Mouse (Mus musculus) limb, embryonic 10.5 days (tissue): ENCODE results near the gene Far2. TPM values are rescaled to one million over a fixed set of nuclear protein-coding genes. Genes with fewer than 3 reads are reported as not detected.
"Not testable (repeated sequence)": the region's sequence is repeated elsewhere in the genome, so short reads cannot be mapped to it uniquely, and the experiment has no call there.

Experiments used
- DNase-seq: peaks from one replicate; pipeline ENCODE4 v3.0.0-alpha.2; 2017; ENCODE audit warnings: low spot score
- H3K27ac ChIP-seq: fragments of 300-500 bp; sonication (generic); 2 replicates; pipeline ENCODE4 v1.5.1; 2016; ENCODE audit warnings: mild to moderate bottlenecking
- H3K27me3 ChIP-seq: fragments of 300-500 bp; sonication (generic); 2 replicates; pipeline ENCODE4 v1.6.1; 2016; ENCODE audit warnings: low read depth, mild to moderate bottlenecking; ENCODE audit not compliant: poor library complexity, severe bottlenecking
- H3K36me3 ChIP-seq: fragments of 300-500 bp; sonication (generic); 2 replicates; pipeline ENCODE4 v1.6.1; 2016; ENCODE audit warnings: mild to moderate bottlenecking, moderate library complexity
- H3K4me1 ChIP-seq: fragments of 300-500 bp; sonication (generic); 2 replicates; pipeline ENCODE4 v1.6.1; 2016
- H3K4me3 ChIP-seq: fragments of 300-500 bp; sonication (generic); 2 replicates; pipeline ENCODE4 v1.5.1; 2016; ENCODE audit warnings: mild to moderate bottlenecking, moderate library complexity
- H3K9me3 ChIP-seq: fragments of 300-500 bp; sonication (generic); replicated peaks from 2 replicates; pipeline ENCODE4 v1.6.1; 2016; ENCODE audit warnings: mild to moderate bottlenecking
- WGBS: fragments of 180-500 bp; shearing (Covaris S2); methylation state at CpG from one replicate; pipeline ENCODE4 v1.1.7; 2016; 5-methylcytosine and 5-hydroxymethylcytosine counted together
- polyA plus RNA-seq: library from polyadenylated mRNA; unstranded; fragments of >200 nt; fragmentation: Nextera tagmentation; extraction: Ambion mirVana; gene quantifications from 2 replicates; pipeline ENCODE4 v1.2.1, GENCODE M21; 2016

Far2 gene
- polyA plus RNA-seq, 1 experiment from 2014 or later, result 1.6 TPM

DNA sequence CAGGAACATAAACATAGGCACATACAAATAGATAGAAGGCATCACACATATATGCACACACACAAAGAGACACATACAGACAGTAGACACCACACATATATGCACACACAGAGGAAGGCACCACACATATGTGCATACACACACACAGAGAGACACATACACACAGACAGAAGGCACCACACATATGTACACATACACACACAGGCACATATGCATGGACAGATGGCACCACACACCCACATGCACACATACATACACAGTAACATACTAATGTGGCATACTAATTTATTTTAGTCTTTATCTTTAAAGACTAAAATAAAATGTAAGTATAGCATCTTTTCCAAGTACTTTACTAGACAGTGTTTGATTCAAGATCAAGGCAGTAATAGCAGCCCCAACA lies 86.5 kb downstream of the Far2 start:
- H3K27ac ChIP-seq, result no peak overlapping the region
- H3K4me1 ChIP-seq, result no peaks in the 10 kb centered on the region
- no peak for DNase-seq
- H3K4me3 ChIP-seq, result no peak overlapping the region
- no peaks in the 10 kb centered on the region for H3K36me3 ChIP-seq
- no peaks in the 10 kb centered on the region for H3K9me3 ChIP-seq
- no peaks in the 10 kb centered on the region for H3K27me3 ChIP-seq

DNA sequence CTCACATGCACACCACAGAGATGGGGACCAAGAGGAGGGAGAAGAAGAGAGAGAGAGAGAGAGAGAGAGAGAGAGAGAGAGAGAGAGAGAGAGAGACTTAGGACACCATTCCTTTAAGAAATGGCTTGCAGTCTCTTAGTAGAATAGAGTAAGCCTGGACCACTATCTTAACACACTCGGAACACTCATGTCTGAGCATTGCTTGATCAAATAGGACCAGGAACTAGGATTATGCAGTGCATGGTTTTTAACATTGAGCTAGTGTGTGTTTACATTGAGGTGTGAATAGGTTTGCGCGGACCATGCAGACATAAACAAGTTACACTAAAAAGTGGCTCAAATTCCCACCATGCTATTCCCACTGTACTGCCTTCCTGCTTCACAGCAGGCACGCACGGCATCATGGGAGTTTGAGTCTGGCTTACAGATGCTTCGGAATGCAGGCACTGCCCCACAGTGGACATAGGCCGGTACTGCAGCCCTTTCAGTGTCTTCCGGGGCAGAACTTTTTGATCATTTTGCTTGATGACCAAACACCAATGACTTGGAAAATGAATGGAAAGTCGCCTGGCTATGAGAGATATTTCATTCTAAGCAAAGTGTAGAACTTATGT lies 88.8 kb downstream of the Far2 start:
- Histone ChIP-seq H3K36me3 (no peaks in the 10 kb centered on the region), H3K9me3 (no peaks in the 10 kb centered on the region), H3K4me3 (no peak overlapping the region), H3K4me1 (no peaks in the 10 kb centered on the region), H3K27me3 (no peaks in the 10 kb centered on the region), H3K27ac (no peak overlapping the region)
- peak; percentile 80 for DNase-seq
- WGBS, result 33% methylated on average over 9 of the region's 9 CpGs

GRCm38 (mm10) chr6:148139288-148139995 lies 92.4 kb downstream of the Far2 start:
- Histone ChIP-seq H3K36me3 (no peaks in the 10 kb centered on the region), H3K27me3 (no peaks in the 10 kb centered on the region), H3K4me3 (no peak overlapping the region), H3K9me3 (no peaks in the 10 kb centered on the region), H3K4me1 (no peaks in the 10 kb centered on the region), H3K27ac (no peak overlapping the region)
- WGBS, result 88% methylated on average over 6 of the region's 6 CpGs
- no peak for DNase-seq

GRCm38 (mm10) chr6:148141874-148142273 lies 94.8 kb downstream of the Far2 start:
- Histone ChIP-seq H3K36me3 (no peaks in the 10 kb centered on the region), H3K27me3 (no peaks in the 10 kb centered on the region), H3K4me3 (no peak overlapping the region), H3K27ac (no peak overlapping the region), H3K9me3 (no peaks in the 10 kb centered on the region), H3K4me1 (no peaks in the 10 kb centered on the region)
- WGBS, result 79% methylated on average over 5 of the region's 5 CpGs
- DNase-seq, result no peak

GRCm38 (mm10) chr6:148142421-148142820 lies 95.4 kb downstream of the Far2 start:
- Histone ChIP-seq H3K27ac (no peak overlapping the region), H3K4me3 (no peak overlapping the region), H3K36me3 (no peaks in the 10 kb centered on the region), H3K27me3 (no peaks in the 10 kb centered on the region), H3K4me1 (no peaks in the 10 kb centered on the region), H3K9me3 (no peaks in the 10 kb centered on the region)
- 96% methylated on average over 1 of the region's 1 CpGs for WGBS
- no peak for DNase-seq

DNA sequence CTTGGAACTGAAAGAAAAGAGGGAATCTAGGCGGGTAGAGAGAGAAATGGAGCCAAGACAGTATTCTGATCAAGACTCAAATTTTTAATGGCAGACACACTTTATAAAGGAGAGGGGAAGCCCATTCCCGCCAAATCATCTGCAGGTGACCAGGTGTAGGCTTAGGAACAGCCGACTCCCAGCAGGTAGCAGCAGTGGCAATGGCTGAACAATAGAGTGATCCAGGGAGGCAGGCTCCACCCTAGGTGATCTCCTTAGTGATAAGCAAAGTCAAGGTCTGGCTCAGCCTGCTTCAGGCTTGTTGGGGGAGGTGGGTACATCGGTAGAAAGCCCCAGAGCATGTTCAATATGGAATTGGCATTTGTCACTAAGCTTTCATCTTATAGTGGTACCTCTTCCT lies 105.2 kb downstream of the Far2 start:
- H3K9me3 ChIP-seq, H3K36me3 ChIP-seq, DNase-seq, H3K4me1 ChIP-seq, H3K27ac ChIP-seq, H3K27me3 ChIP-seq, H3K4me3 ChIP-seq: not testable (repeated sequence)
- 68% methylated on average over 4 of the region's 4 CpGs for WGBS

GRCm38 (mm10) chr6:148172904-148173303 lies 125.8 kb downstream of the Far2 start:
- Histone ChIP-seq H3K36me3 (no peaks in the 10 kb centered on the region), H3K9me3 (0 out of 2 replicates have a peak, but pooled peaks cover 2% of the 10 kb centered on the region), H3K4me1 (no peaks in the 10 kb centered on the region), H3K4me3 (no peak overlapping the region), H3K27me3 (no peaks in the 10 kb centered on the region), H3K27ac (no peak overlapping the region)
- no peak for DNase-seq
- 95% methylated on average over 3 of the region's 3 CpGs for WGBS

GRCm38 (mm10) chr6:148185694-148186093 lies 138.6 kb downstream of the Far2 start:
- H3K36me3 ChIP-seq, result peaks cover 99% of the 10 kb centered on the region
- no peak for DNase-seq
- no peaks in the 10 kb centered on the region for H3K4me1 ChIP-seq
- no peak overlapping the region for H3K4me3 ChIP-seq
- H3K27ac ChIP-seq, result no peak overlapping the region
- 89% methylated on average over 1 of the region's 1 CpGs for WGBS
- H3K27me3 ChIP-seq, result no peaks in the 10 kb centered on the region
- H3K9me3 ChIP-seq, result no peaks in the 10 kb centered on the region

DNA sequence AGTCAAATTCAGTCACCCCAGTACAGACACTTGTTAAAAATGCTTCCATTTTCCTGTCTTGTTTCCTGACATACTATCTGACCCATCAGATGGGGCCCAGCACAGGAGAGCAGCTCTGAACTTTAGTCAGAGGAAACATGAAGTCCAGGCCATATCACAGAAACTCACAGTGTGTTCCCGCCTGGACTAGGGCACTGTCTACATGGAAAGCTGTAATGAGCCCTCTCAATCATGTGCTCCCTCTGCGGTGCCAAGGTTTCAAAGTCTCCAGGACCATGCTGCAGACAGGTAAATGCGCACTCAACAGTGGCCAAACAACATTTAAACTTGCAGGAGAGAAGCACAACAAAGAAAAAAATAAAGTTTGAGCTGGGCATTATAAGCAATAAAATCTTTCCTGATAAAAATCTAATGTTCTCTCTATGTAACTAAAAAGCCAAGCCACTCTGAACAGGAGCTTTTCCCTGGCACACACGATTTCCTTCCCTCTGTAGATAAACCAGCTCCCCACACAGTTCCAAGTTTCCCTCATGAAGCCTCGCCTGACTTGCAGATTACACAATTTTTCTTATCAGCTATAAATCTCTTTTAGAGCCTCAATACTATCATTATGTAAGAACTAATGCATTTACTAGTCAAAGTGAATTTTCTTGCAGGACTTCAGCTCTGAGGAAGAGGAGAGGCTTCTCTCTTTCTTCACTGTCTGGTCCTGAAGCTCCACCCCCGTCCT lies 147.1 kb downstream of the Far2 start:
- no peak for DNase-seq
- Histone ChIP-seq H3K9me3 (no peaks in the 10 kb centered on the region), H3K4me1 (no peaks in the 10 kb centered on the region), H3K27ac (no peak overlapping the region), H3K4me3 (no peak overlapping the region), H3K36me3 (peaks cover 89% of the 10 kb centered on the region), H3K27me3 (no peaks in the 10 kb centered on the region)
- 90% methylated on average over 6 of the region's 6 CpGs for WGBS

DNA sequence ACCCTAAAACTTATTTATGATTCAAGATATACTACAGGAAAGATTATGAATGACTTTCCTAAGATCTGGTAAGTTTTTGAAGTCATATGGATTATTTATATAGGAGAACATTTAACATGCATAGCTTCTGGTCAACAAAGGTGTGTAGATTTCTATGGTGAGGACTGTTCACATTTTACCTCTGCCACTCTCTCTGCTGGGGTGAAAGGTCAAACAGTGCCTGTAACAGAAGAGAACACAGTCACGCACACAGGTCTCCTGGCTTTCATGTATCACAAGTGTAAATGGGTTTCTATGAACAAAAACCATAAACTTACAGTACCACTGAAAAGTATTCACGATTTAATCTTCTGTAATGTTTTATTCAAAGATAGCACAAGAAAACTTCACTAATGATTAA lies 152.1 kb downstream of the Far2 start:
- Histone ChIP-seq H3K36me3 (peaks cover 88% of the 10 kb centered on the region), H3K4me3 (no peak overlapping the region), H3K27ac (no peak overlapping the region), H3K4me1 (no peaks in the 10 kb centered on the region), H3K27me3 (no peaks in the 10 kb centered on the region), H3K9me3 (no peaks in the 10 kb centered on the region)
- WGBS, result 92% methylated on average over 2 of the region's 2 CpGs
- no peak for DNase-seq

GRCm38 (mm10) chr6:148199729-148200128 lies 152.7 kb downstream of the Far2 start:
- Histone ChIP-seq H3K4me1 (no peaks in the 10 kb centered on the region), H3K27me3 (no peaks in the 10 kb centered on the region), H3K4me3 (no peak overlapping the region), H3K27ac (no peak overlapping the region), H3K36me3 (peaks cover 87% of the 10 kb centered on the region), H3K9me3 (no peaks in the 10 kb centered on the region)
- DNase-seq, result no peak
- WGBS, result 91% methylated on average over 3 of the region's 3 CpGs

GRCm38 (mm10) chr6:148205134-148205533 lies 158.1 kb downstream of the Far2 start:
- H3K4me1 ChIP-seq, result no peaks in the 10 kb centered on the region
- H3K9me3 ChIP-seq, result no peaks in the 10 kb centered on the region
- 89% methylated on average over 1 of the region's 1 CpGs for WGBS
- no peak overlapping the region for H3K27ac ChIP-seq
- peaks cover 59% of the 10 kb centered on the region for H3K36me3 ChIP-seq
- no peaks in the 10 kb centered on the region for H3K27me3 ChIP-seq
- no peak overlapping the region for H3K4me3 ChIP-seq
- no peak for DNase-seq

DNA sequence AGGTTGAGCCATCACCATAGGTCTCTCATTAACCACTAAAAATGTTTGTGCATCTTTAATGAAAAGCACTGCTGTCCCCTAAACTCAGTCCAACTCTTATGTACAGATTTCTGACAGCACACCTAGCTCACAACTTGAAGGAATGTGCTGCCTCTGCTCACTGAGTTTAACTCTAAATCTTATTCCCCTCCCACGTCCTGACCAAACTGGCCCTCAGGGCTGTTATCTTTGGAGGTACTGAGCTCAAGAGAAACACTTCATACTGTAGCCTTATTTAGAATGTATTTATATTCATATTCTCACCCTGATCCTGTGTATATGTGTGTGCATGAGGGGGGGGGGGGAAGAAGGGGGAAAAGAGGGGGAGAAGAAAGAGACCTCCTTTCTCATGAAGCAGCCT lies 160.5 kb downstream of the Far2 start:
- Histone ChIP-seq H3K27ac (no peak overlapping the region), H3K27me3 (no peaks in the 10 kb centered on the region), H3K36me3 (peaks cover 39% of the 10 kb centered on the region), H3K4me1 (peaks cover 8% of the 10 kb centered on the region), H3K9me3 (no peaks in the 10 kb centered on the region), H3K4me3 (no peak overlapping the region)
- WGBS, result 96% methylated on average over 1 of the region's 1 CpGs
- DNase-seq, result no peak
